Mouse (Mus musculus) urinary bladder, postnatal 25 days (tissue): ENCODE measurements around the gene Sft2d2.

Experiments
- DNase-seq: peaks from one replicate; pipeline ENCODE4 v3.0.0; 2022; ENCODE audit warnings: low spot score

The Sft2d2 gene

DNA sequence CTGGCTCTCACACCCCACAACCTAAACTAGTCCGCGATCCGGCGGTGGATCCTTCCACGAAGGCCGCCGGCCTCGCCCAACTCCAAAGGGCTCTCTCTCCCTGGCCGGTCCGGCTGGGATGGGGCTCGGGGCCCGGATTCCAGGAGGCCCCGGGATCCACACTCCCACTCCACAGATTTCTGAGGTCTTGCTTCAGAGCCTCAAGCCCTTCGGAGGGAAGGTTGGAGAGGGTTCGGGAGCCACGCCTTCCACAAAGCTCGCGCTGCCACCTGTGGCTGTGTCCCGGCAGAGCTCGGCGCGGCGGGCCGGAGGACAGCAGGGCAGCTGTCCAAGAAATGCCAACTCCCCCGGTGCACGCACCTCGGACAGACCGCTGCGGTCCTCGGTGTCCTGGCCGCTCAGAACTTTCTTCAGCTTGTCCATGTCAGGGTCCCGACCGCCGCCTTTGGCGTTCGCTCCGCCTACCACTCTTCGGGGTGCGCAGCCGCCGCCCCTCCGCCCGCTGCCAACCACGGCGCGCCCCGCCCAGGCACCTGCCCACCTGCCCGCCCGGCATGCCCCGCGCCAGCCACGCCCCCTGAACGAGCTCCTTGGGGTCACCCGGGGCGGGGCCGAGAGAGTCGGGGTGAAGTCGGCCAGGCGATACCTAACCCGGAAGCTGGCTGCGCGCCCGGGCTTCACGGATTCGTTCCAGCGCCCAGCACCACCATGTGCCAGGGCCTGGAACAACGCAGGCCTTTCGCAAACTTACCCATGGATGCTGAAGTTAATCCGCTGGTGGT is at the start of gene Sft2d2:
Gene Sft2d2, minus strand, starts transcription at position 559 of the 782 bp plus-strand sequence.
- DNase-seq: peak; percentile 85

DNA sequence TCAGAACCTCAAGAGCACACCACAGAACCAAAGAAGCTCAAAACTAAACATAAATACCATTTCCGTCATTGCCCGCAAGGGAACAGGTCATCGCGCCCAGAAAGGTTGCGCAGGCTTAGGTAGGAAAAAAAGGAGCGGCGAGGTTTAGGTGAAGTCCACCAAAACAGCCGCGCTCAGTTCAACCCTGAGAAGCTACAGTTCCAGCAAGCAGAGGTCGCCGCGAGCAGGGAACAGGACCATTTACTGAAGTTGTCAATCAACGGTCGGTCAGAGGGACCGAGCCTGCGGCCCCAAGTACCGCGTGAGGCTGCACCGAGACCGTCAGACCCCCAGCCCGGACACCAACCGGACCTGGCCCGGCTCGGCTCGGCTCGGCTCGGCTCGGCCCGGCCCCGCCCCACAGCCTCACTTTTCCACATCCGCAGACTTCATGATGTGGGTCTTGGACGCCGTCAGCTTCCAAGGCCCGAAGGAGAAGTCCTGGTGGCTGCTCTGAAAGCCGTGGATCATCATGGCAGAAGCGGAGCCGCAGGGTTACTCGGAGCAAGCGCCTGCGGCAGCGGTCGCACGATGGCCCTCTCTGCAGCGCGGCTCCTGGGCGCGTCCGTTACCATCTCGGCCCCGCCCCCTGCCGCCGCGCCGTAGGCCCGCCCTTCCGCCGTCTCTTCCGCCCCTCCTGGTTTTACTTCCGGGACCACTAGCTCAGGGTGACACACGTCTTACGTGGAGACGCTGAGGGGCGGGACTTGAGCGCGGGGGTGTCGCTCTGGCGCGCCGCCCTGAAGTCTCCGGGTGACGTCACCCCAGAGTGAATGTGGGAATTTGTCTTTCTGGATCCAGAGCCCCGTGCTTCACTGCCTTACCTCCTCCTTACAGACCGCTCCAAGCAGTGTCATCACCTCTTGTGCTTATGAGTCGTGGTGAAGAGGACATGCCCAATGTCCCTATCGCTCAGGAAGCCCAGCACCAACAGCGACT is 42.4 kb upstream of the Sft2d2 start, which contains the start of gene Tiprl:
Gene Tiprl, minus strand, starts transcription at position 676 of the 978 bp plus-strand sequence.
- peak; percentile 94 for DNase-seq

- no peak for DNase-seq
Measured at GRCm38 (mm10) chr1:165235846-165236245, 41.6 kb upstream of the Sft2d2 start.

DNA sequence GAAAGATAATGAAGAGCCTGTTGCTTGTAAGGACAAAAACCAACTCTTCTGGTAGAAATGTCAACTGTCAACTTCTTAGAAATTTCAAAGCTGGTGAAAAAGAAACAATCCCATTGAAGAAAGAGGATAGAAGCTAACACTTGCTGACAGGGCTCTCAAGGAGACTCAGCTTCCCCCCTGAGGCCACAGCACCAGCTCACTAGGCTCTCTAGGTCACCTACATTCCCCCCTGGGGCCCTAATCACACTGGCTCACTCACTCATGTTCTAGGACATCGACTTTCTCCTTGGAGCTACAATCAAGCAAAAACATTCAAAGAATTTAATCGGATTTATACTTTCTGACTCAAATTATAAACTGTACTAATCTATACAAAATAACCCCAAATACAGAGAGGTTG is 39.6 kb upstream of the Sft2d2 start:
- DNase-seq: no peak

DNA sequence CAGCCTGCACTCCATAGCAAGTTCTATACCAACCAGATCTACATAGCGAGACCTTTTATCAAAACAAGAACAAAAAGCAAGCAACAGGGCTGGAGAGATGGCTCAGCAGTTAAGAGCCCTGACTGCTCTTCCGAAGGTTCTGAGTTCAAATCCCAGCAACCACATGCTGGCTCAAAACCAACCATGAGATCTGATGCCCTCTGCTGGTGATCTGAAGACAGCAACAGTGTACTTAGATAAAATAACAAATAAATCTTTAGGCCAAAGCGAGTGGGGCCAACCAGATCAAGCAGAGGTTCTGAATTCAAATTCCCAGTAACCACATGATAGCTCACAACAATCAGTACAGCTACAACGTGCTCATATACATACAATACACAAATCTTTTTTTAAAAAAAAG is 36.5 kb upstream of the Sft2d2 start:
- no peak for DNase-seq

DNA sequence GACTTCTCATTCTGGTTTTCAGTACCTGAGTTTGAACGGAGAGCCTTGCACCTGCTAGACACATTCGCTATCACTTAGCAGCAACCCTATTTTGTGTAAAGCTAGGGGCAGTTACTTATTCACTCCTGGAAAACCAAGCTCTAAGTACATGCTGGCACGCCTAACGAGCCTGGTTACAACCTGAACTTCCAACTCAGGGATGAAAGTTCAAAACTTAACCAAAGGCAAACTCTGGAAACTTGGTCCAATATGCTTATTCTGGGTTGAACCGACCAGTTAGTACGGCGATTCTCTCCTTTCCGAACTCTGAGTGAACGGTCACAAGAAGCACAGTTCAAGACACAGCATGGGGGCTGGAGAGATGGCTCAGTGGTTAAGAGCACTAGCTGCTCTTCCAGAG is 35.3 kb upstream of the Sft2d2 start:
- no peak for DNase-seq

DNA sequence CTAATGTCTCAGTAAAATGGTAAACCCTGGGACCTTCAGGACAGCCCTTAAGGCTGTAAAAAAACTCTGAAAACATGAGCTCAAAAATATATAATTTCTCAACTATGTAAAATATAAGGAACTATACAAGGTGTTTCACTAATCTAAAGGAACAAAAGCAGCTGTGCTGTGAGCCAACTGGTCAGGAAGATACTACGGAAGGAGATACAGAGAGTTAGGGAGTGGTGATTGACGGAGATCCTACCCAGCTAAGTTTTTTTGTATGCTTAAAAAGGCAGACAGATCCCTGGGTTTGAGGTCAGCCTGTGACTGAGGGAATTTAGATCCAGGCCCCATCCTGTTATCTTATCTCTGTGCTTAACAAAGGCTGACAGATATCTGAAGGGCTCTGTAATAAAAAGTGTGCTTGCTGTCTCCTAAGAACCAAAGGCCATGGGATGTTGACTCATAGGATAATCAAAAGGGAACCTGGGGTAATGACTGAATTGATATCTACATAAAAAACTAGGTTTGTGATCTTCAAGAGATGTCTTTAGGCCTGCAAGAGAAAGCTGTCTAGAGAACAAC is 22.9 kb upstream of the Sft2d2 start:
- DNase-seq: no peak

DNA sequence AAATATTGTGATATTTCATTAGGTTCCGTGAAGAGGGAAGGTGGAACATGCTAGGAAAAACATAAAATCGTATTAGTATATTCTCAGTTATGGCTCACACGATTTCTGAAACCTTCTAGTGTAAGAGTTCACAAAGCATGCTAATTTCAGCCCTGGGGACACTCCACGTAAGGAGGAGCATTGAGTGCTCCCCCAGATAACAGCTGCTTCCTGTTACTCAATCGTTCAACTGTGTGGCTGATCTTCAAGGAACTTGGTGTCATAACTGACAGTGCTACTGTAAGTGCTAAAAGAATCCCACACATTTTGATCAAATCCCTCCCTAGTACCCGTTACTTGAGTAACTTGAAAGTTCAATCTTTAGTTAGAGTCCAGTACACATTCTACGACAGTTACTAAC is 21.6 kb upstream of the Sft2d2 start:
- no peak for DNase-seq

- no peak for DNase-seq
Measured at GRCm38 (mm10) chr1:165205591-165205990, 11.4 kb upstream of the Sft2d2 start.

GRCm38 (mm10) chr1:165203488-165204035 is 9.3 kb upstream of the Sft2d2 start:
- no peak for DNase-seq

GRCm38 (mm10) chr1:165201445-165202012 is 7.3 kb upstream of the Sft2d2 start:
- DNase-seq: no peak

DNA sequence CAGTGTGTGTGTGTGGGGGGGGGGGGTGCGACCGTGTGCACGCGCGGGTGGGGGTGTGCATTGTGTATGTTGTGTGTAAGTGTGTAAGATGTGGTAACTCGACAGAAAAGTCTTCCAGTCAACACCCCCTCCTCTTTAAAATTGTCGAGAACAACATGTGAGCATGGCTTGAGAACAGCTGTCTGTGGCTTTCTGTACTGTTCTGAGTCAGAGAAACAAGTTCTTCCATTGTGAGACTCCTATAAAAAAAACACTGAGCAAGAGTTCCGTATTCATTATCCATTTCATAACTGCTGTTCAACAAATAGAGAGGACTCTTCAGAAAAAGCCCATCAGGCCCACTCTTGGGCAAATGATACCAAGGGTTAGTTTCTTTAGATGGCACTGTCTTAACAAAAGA is 6.5 kb upstream of the Sft2d2 start:
- no peak for DNase-seq

DNA sequence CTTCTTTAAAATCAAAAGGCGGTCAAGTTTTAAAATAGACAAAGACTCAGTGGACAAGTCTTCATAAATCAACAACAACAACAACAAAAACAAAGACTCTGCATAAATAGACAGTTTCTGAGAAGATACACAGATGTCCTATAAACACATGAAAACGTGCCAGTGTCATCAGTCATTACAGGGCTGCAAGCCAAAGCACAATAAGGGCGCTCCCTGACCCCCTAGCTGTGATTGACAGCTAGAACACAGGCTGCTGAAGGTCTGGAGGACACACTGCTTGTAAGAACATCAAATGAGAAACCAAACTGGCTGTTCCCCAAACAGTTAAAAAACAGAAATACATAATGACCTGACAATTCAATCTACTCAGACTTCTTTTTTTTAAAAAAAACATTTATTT is 5.4 kb upstream of the Sft2d2 start:
- no peak for DNase-seq

- no peak for DNase-seq
Measured at GRCm38 (mm10) chr1:165198951-165199350, 4.7 kb upstream of the Sft2d2 start.

- no peak for DNase-seq
Measured at GRCm38 (mm10) chr1:165197875-165198274, 3.6 kb upstream of the Sft2d2 start.

GRCm38 (mm10) chr1:165195396-165195960 is 1.2 kb upstream of the Sft2d2 start:
- DNase-seq: no peak

DNA sequence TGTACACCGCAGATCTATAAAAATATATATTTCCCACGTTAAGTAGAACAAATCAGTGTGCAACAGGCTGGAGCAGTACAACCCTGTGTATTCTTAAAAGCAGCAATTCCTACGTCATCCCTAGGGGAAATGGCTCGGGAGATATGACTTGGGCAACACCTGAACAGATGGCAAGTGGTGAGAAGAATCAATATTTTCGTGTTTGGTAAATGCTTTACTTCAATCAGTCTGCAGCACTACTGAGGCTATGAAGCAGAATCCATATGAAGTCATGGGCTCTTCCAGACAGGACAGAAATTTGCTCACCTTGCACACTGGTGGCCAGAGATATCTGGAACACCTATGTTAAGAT is 400 bp upstream of the Sft2d2 start:
- DNase-seq: no peak

DNA sequence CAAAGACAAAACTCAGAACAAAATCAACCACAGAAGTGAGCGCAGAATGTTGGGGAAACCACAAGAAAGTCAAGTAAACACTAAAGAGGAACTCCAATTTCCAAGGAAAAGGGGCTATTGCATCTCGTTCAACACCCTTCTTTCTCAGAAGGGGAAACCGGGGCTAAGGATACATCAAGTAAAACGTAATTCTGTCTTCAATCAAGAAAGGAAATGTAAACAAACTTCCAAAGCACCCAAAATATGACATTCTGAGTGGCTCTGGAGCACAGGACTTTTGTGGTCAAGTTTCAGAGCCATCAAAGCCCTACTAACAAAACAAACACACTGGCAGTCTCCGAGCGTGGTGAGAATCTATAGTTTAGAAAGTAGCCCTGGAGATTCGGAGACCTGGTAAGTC is 812 bp downstream of the Sft2d2 start:
- DNase-seq: no peak

DNA sequence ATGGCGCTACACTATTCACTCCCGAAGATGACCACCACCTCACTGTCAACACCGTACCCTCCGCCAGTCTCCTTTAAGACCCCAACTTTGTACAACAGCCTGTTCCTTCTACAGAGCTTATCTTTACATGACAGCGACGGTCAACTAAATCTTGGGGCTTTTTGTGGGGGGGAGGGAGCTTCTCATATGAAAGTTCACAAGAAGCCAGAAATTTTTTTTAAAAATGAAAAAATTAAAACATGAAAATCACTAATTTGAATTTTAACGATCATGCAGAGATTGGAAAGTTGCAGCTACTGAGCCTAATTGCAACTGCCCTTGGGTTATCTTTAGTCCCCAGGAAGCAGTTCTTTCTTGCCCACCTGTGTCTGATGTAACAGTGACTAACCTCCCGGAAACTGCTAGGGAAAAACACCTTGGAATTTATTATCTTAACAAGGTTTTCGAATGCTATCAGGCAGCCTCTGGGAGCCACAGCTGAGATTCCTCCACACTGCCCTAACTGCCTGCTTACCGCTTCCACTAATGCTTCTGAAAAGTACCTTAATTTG is 1.4 kb downstream of the Sft2d2 start:
- DNase-seq: no peak

DNA sequence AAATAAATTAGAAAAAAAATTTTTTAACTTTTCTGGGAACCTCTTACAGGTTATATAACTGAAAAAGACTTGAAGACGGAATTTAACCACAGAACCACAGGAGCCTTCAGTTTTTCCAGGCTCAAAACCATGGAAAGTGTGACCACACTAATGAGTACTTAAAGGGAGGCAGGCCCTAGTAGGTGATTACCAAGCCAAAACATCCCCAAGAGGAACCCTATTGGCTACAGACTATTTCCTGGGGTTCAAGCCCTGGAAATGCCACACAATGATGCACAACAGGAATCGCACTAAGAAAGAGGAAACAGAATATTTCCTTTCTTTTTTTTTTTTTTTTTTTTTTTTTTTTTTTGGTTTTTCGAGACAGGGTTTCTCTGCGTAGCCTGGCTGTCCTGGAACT is 2.1 kb downstream of the Sft2d2 start:
- DNase-seq: no peak

GRCm38 (mm10) chr1:165191611-165192010 is 2.6 kb downstream of the Sft2d2 start:
- DNase-seq: no peak
